Mouse (Mus musculus): Measurements from ENCODE around the gene H2-Aa.

The H2-Aa gene

DNA sequence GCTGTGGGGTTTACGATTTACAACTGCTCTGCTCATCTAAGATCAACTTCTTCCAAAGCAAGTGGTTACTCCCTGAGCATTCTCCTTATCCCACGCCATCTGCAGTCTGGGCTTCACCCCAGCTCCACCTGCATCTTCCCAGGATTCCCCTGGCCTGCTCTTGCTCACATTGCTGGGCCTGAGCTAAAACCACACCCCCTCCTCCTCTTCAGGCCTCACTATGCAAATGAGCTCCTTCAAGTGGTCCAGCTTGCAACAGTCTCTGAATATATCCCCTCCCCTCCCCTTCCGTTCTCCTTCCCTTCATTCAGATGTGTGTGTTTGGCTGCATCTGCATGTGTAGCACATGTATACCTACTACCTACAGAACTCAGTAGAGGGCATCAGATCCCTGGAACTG, 11.7 kb upstream of the H2-Aa start:
- no peak for DNase-seq

DNA sequence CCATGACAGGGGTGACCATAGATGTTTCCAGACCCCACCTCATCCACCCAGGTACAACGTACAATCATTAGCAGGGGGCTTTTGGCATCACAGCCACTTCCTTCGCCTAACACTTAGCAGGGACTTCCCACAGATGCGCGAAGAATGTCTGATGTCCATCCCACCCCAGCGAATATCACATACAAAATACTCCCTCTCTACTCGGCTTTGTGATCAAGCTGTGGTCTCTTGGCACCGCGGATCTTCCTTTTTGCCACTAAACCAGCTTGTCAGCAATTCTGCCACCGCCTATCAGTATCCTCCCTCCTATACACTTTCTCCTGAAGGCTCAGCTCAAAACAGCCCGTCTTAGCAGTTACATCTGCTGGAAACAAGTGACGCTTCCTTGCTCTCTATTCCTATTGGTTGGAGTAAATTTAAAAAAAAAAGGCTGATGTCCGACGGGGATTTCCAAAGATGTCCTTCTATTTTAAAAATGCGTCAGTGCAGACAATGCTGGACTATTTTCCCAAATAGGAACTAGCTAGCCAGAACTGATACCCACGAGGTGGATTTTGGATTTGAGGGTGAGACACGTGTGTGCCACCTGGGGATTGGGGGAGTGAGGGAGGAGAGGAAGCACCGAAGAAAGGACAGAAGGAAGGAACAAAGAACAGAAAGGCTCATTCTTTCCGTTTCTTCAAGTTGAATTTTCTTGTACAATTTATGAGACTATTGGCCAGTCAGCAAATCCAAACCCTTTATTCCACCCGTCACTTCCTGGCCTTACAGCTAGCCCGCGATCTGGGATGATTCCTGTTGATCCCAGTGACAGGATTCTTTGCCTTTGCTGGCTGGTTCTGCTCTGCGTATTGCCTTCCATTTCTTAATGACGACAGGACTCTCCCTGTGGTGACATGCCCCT, 8.5 kb upstream of the H2-Aa start:
- DNase-seq, result peak in 1 of 2 experiments; percentile 30

DNA sequence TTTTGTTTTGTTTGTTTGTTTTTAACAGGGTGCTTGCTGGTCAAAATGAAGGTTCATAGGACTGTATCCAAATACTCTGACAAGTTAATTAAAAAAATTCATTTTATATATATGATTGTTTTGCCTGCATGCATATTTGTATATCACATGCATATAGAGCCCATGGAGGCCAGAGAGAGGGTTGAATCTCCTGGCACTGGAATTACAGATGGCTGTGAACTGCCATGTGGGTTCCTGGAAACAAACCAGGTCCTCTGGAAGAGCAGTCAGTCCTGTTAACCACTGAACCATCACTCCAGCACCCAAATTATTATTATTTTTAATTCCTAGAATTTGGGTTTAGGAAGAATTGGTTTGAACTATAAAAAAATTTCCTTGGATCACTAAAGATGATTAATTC, 7.7 kb upstream of the H2-Aa start:
- DNase-seq, result no peak

DNA sequence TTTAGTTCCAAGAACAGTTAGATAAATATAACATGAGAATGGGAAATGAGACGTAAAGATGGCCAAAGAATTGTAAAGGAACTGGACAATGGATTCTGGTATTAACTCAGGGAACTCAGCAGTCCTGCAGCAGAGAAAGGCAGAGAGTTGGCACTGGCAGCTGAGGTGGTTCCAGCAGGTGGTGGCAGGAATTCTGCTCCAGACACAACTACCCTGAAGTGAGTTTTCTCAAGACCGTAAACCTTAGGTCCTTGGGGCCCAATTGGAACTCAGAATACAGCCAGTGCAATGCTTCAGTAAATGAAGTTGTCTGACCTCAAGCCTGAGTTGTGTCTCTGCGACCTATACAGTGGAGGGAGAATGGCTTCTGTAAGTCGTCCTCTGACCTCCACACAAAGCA, 6.6 kb upstream of the H2-Aa start:
- no peak for DNase-seq

DNA sequence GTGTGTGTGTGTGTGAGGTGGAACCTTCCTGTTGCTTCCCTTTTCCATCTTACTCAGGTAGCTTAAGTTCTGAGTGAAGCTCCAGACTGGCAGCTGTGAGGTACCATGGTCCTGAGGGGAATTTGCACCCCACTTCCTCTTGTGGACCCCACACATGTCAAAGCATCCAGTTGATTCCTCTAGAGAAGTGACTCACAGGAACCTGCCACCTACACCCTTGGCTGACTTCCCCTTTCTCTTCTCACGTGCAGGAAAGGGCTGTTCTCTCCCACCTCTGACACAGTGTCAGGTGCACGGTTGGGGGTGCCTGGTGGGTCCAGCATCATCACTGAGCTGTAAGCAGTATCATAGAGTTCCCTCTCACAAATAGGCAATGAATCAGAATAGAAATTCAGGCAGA, 5.9 kb upstream of the H2-Aa start:
- DNase-seq, result no peak

DNA sequence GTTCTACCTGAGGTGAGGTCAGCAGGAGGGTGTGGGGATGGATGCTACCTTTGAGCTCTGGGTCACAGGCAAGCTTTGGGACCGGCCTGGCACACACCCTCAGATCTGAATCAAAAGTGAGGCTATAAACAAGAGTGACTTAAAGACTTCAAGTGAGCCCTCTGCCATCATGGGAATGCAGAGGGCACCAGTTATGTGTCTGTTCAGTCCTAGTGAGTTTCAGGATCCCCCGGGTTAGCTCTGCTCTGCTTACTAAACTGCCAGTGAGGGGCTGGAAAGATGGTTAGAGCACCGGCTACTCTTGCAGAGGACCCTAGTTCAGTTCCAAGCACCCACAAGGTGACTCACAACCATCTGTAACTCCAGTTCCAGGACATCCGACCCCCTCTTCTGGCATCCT, 4.9 kb upstream of the H2-Aa start:
- no peak for DNase-seq

DNA sequence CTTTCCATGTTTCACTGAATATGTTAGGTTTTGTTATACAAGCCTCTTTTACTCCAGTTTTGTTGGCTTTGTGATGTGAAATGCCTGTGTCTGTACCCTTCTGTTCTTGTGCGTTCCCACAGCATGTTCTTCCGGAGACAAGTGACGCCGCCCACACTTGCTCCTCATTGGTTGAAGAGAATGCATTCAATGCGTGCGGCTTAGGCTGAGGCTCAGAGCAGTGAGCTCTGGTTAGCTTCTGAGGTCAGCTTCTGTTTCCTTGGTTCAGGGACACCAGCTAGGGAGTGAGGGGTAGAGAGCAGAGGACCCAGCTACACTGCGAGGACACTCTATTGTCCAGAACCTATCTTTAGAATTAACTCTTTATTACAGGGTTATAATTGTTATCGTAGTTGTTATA, 4.0 kb upstream of the H2-Aa start:
- DNase-seq, result peak; percentile 45 to 59

DNA sequence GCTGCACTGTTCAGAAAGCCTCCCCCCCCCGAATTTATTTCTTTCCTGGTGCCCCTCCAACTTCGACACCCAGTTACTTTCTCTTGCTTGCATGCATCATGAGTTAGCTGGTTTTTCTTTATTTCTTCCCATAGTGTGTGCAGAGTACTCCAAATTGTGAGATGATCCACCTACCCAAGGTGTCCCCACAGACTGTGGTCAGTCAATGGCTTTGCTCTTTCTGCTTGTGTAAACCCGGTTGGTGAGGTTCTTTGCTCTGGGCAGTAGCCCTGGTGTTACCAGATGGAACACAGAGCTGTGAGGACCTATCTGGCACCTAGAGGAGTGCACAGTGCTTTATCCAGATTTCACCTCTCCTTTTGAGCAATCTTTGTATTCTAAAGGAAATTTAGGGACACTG, 508 bp upstream of the H2-Aa start:
- DNase-seq, result no peak

DNA sequence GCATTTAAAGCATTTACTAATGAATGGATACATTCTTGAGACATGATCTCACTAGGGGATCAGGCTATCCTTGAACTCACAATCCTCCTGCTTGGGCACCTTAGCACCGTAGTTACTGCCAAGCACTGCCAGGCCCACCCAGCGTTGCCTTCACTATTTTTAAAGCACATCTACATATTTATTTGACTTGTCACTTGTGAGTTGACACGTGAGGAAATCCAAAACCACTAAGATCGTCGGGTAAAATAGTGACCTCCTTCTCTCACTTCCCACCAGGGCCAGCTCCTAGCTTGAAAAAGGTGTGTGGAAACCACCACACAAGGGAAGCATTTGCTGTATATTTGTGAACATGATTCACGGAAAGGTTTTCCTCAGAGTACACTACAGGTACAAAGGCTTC, 624 bp downstream of the H2-Aa start:
- DNase-seq, result no peak

DNA sequence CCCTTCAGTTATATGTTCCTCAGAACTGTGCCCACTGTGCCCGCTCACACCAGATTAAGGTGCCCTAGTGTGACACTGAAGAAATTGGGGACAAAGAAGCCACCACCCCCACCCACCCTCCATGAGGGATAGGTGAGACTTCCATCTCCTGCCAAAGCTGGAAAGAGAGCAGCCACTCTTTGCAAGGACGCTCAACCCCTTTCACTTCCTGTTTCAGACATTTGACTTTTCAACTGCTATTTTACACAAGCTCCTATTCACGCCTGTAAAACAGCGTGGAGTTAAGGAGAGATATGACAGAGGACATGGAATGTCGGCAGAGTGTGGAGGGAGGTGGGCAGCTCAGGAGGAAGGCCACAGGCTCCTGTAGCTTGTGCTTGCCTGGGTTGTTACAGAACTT, 1.1 kb downstream of the H2-Aa start:
- no peak for DNase-seq

DNA sequence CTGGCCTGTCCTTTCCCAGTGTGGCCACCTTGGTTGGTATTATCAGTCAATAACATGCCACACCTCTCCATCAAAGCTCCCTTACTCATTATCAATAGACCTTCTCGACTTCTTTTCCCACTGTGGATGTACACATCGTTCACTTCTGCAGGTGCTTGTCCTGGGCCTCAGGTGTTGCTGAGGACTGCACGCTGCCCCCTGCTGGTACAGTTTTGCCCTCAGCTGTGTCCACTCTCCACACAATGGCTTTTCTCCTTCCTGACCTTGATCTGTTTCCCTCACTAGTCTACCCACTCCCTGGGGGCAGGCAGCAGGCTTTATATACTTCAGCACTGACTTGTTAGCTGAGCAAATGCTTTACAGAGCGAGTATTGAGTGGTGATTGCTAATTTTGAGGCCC, 1.8 kb downstream of the H2-Aa start:
- DNase-seq, result no peak

DNA sequence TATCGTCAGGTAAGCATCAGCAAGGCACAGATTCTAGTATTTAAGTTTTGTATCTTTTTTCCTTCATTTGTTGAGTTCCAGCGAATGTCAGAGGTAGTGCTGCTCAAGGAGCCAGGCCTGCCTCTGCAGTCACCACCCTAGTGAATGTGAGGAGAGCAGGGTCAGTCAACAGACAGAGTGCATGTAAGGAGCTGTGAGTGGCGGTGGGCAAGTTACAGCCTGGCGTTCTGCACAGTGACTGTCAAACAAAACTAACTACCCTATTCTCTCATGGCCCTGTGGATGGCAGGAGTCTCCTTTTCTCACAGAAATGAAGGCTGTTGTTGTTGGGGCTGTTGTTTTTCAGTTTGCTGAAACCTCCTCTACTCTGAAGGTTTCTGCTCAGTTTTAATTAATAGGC, 2.3 kb downstream of the H2-Aa start:
- no peak for DNase-seq

DNA sequence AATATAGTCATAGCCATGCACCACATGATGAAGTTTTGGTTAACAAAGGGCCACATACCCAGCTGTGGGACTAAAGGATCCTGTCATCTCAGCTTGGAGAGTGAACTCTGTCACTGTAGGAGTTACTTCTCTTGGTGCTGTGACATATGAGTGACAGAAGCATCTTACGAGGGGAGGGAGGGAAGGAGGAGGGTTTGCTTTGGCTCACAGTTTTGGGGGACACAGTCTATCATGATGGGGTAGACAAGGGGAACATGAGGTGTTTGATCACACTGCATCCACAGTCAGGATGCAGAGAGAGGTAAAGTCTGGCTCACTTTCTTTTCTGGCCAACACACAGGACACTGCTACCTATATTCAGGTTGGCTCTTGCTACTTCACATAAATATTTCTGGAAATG, 5.8 kb downstream of the H2-Aa start:
- DNase-seq, result no peak

DNA sequence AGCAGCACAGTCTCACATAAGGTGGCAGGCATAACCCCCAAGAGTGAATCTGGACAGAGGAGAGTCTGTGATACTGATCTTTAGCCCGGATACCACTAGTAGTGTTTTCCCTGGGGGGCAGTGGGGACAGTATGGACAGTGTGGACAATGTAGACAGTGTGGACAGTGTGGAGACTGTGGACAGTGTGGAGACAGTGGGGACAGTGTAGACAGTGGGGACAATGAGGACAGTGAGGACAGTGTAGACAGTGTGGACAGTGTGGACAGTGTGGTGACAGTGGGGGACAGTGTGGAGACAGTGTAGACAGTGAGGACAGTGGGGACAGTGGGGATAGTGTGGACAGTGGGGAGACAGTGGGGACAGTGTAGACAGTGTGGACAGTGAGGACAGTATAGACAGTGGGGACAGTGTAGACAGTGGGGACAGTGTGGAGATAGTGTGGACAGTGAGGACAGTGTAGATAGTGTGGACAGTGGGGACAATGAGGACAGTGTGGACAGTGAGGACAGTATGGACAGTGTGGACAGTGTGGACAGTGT, 7.1 kb downstream of the H2-Aa start:
- DNase-seq, result no peak

DNA sequence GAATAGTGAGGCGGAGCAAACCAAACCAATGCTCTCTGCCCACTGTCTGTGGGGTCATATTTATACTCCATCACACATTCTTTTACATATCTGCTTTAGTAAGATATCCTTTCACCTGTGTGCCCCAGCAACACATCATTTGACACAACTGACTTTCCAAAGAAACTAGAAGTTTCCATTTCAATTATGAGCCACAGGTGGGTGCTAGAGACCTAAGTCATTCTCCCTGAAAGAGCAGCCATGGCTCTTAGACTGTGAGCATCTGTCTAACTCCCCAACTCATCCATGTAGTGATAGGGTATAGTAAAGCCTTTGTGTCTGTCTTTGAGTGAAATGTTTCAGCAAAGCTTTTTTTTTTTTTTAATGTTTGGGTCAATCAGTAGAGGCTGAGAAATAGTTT, 15.5 kb downstream of the H2-Aa start:
- DNase-seq, result no peak

DNA sequence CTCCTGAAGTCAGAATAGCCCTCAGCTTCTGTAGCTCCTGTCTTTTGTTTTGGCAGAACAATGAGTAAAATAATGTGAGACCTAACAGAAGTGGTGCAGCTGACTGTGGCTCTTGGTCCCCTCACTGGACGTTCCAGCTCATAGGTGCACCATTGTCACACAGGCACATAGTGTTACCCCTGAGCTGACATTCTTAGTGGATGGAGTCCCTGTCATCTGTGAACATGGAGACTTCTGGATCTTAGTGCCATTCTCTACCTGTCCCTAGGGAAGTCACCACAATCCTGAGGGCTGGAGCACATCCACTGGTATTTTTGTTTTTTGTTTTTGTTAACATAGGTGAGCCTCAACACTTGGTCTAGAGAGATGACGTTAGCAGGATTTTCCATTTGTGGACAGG, 16.7 kb downstream of the H2-Aa start:
- no peak for DNase-seq

DNA sequence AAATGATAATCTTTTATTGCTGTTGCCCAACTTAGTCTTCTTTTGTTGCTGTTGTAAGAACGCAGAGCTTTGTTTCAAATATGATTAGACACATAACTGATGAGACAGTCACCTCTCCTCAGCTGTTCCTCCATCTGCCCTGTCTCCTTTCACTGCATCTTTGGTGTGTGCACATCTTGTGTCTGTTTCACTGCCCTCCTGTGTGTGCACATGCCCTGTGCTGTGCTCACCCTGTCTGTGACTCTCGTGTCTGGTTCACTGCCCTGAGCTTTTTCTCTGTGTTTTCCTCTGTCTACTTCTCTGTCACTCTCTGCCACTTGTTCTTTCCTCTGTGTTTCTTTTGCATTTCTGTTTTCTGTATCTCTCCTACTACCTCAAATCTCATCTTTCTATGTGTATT, 17.4 kb downstream of the H2-Aa start:
- DNase-seq, result no peak

DNA sequence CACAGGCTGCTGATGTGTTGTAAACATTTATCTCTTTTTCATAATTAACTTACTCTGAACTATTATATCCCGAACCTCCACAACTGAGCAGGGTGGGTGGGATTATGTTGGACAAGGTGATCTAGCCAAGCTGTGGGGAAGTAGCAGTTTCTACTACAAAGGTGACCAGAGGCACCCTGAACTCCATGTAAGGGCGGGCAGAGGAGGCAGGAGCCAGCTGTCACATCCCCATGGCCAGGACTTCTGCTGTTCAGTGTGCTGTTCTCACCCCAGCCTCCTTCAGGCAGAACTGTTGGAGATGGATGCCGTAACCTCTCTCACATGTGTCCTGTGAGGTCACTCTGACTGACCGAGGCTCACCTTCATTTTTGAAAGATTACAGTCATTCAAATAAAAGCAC, 17.8 kb downstream of the H2-Aa start:
- DNase-seq, result no peak

DNA sequence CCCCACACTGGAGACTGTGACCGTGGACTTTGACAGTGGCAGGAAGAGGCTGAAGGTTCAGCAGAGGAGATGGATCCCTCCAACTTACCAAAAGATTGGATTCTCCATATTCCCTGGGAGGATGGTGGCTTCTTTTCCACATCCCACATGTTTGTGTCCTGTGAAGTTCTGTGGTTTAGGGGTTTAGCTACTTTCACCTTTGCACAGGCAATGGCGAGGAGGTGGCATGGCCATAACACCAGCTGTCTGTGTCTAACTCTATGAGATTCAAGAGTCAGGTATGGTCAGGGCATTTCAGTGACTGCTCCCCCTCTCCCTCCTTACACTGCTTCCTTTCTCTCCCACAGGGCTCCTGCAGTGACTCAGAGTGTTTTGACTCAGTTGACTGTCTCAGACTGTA, 18.9 kb downstream of the H2-Aa start:
- DNase-seq, result no peak

DNA sequence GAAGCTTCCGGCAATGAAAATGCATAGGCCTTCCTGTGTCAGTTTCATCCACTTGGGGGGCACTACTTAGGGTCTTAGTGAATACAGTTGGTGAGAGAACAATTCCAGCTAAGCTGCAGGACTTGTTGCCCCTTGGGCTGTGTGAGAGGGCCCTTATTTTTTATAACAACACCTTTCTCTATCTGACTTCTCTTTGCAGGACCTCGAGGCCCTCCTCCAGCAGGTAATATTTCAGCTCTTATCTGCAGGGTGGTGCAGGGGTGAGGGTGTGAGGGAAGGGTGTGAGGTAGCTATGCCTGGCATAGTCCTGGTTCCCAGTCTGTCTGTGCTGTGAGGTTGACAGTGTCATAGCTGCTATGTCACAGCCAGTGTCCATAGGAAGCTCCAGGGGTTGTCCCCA, 19.4 kb downstream of the H2-Aa start:
- no peak for DNase-seq

DNA sequence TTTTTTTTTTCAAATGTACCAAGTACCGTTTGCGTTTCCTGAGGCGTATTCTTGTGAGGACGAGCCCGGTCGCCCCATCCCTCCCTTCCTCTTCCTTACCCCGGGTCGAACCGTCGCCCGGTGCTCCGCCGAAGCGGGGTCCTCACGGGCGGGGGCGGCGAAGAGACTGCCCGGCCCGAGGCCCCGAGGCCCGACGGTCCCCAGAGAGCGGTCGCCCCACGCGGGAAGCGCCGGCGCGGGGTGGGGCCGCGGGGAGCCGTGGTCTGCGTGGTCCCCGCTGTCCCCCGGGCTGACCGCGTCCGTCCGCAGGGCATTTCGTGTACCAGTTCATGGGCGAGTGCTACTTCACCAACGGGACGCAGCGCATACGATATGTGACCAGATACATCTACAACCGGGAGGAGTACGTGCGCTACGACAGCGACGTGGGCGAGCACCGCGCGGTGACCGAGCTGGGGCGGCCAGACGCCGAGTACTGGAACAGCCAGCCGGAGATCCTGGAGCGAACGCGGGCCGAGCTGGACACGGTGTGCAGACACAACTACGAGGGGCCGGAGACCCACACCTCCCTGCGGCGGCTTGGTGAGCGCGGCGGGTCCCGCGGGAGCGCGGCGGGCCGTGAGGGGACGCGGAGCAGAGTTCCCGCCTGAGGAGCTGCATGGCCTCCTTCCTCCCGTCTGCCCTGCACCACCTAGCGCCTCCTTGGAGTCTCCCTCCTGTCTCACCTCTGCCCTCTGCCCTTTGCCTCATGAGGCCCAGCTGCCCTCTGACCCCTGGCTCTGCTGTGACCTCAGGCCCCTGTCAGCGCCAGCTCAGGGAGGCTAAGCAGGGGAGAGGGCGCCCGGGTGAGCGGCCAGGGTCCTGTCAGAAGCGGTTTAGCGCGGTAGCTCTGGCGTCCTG, 22.9 kb downstream of the H2-Aa start:
- DNase-seq, result no peak

DNA sequence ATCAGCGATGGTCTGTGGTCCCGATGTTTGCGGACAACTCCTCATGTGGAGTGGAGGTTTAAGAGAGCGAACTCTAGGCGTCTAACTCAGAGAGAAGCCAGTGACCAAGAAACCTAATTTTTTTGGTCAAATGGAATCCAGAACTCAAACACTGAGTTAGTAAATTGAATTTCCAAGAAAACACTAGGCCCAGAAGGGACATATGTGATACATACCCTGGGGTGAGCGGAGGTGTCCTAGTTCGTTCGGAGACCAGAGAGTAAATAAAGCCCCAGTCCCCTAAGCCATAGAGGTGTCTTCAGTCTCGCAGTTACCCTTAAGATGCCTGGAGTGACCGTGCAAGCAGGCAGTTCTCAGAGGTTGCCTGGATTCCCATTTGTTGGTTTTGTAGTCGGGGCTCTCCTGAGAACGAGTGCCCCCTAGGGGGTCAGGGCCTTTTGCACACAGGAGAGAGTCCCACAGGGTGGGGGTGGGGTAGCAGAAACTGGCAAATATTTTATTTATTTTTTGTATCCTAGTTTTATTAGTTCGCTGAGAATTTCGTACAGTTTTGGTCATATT, 23.7 kb downstream of the H2-Aa start:
- DNase-seq, result no peak

DNA sequence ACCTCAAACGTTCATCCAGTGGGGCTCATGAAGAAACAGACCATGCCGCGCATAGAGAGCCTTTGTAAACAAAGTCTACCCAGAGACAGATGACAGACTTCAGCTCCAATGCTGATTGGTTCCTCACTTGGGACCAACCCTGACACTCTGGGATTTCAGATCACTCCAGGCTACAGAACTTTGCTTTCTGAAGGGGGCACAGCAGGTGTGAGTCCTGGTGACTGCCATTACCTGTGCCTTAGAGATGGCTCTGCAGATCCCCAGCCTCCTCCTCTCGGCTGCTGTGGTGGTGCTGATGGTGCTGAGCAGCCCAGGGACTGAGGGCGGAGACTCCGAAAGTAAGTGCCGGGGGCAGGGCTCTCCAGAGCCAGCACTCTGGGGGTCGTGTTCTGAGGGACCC, 24.6 kb downstream of the H2-Aa start:
- peak; percentile 43 to 75 for DNase-seq
